Mouse (Mus musculus) limb, embryonic 10.5 days (tissue): Measurements from ENCODE around the gene 0610030E20Rik. TPM values are rescaled to one million over a fixed set of nuclear protein-coding genes. Genes with fewer than 3 reads are reported as not detected.

Experiments
- DNase-seq: peaks from one replicate; pipeline ENCODE4 v3.0.0-alpha.2; 2017; ENCODE audit warnings: low spot score
- H3K27ac ChIP-seq: fragments of 300-500 bp; sonication (generic); 2 replicates; pipeline ENCODE4 v1.5.1; 2016; ENCODE audit warnings: mild to moderate bottlenecking
- H3K27me3 ChIP-seq: fragments of 300-500 bp; sonication (generic); 2 replicates; pipeline ENCODE4 v1.6.1; 2016; ENCODE audit warnings: low read depth, mild to moderate bottlenecking; ENCODE audit not compliant: poor library complexity, severe bottlenecking
- H3K36me3 ChIP-seq: fragments of 300-500 bp; sonication (generic); 2 replicates; pipeline ENCODE4 v1.6.1; 2016; ENCODE audit warnings: mild to moderate bottlenecking, moderate library complexity
- H3K4me1 ChIP-seq: fragments of 300-500 bp; sonication (generic); 2 replicates; pipeline ENCODE4 v1.6.1; 2016
- H3K4me3 ChIP-seq: fragments of 300-500 bp; sonication (generic); 2 replicates; pipeline ENCODE4 v1.5.1; 2016; ENCODE audit warnings: mild to moderate bottlenecking, moderate library complexity
- H3K9me3 ChIP-seq: fragments of 300-500 bp; sonication (generic); replicated peaks from 2 replicates; pipeline ENCODE4 v1.6.1; 2016; ENCODE audit warnings: mild to moderate bottlenecking
- WGBS: fragments of 180-500 bp; shearing (Covaris S2); methylation state at CpG from one replicate; pipeline ENCODE4 v1.1.7; 2016; 5-methylcytosine and 5-hydroxymethylcytosine counted together
- polyA plus RNA-seq: library from polyadenylated mRNA; unstranded; fragments of >200 nt; fragmentation: Nextera tagmentation; extraction: Ambion mirVana; gene quantifications from 2 replicates; pipeline ENCODE4 v1.2.1, GENCODE M21; 2016

Gene 0610030E20Rik
- polyA plus RNA-seq, 1 experiment from 2014 or later = 24.3 TPM

DNA sequence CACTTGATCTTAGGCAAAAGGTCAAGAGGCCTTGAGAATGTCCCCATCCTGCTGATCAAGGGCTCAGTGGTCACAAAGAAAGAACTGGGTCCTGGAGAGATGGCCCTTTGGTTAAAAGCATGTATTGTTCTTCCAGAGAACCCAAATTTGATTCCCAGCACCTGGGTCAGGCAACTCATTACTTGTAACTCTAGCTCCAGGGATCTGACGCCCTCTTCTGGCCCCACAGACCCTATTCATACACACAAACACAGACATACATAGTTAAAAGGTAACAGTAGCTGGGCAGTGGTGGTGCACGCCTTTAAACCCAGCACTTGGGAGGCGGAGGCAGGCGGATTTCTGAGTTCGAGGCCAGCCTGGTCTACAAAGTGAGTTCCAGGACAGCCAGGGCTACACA, 45.2 kb downstream of the 0610030E20Rik start:
- H3K27ac ChIP-seq = no peak overlapping the region
- H3K9me3 ChIP-seq = no peaks in the 10 kb centered on the region
- peaks cover 5% of the 10 kb centered on the region for H3K36me3 ChIP-seq
- H3K27me3 ChIP-seq = no peaks in the 10 kb centered on the region
- peaks cover 51% of the 10 kb centered on the region for H3K4me1 ChIP-seq
- 92% methylated on average over 5 of the region's 5 CpGs for WGBS
- H3K4me3 ChIP-seq = no peak overlapping the region
- DNase-seq = no peak

DNA sequence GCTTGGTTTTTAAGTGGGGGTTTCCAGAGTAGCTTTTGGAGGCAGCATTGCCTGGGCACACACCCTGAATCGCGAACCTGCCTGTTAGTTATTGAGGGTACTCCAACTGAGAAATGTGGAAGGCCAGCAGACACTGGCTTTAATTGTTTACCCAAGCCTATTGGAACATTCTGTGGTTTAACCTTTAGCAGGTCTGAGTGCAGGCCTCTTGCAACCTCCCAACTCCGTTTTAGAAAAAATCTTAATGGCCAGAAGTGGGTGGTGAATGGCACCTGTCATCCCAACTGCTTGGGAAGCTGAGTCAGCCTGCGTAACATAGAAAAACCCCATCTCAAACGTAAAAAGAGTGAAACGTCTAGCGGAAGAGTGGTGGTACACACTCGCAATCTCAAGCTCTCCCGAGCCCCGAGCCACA, 49.7 kb downstream of the 0610030E20Rik start:
- no peaks in the 10 kb centered on the region for H3K27me3 ChIP-seq
- no peak overlapping the region for H3K27ac ChIP-seq
- H3K36me3 ChIP-seq = no peaks in the 10 kb centered on the region
- H3K4me3 ChIP-seq = no peak overlapping the region
- WGBS = 86% methylated on average over 10 of the region's 10 CpGs
- DNase-seq = no peak
- H3K4me1 ChIP-seq = 0 out of 2 replicates have a peak, but pooled peaks cover 10% of the 10 kb centered on the region
- no peaks in the 10 kb centered on the region for H3K9me3 ChIP-seq

DNA sequence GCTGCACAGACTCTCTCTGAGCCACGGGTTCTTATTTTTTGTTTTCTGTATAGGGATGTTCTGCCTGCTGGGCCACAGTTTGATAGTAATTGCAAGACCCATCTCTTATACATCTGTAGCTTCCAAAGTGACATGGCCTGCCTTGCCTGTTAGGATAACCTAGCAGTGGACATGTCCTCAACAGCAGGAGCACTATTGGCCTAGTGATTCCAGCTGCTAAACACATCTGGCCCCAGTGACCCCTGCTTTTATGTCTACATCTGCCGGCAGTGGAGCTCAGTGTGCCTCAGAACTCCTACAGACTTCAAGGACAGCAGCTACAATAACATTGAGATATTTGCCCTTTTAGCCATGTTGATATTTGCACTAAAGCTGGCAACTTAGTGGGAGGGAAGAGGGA, 52.9 kb downstream of the 0610030E20Rik start:
- WGBS = 66% methylated on average over 2 of the region's 2 CpGs
- DNase-seq = no peak
- Histone ChIP-seq H3K4me3 (no peak overlapping the region), H3K27ac (no peak overlapping the region), H3K27me3 (no peaks in the 10 kb centered on the region), H3K9me3 (no peaks in the 10 kb centered on the region), H3K36me3 (no peaks in the 10 kb centered on the region), H3K4me1 (no peaks in the 10 kb centered on the region)

DNA sequence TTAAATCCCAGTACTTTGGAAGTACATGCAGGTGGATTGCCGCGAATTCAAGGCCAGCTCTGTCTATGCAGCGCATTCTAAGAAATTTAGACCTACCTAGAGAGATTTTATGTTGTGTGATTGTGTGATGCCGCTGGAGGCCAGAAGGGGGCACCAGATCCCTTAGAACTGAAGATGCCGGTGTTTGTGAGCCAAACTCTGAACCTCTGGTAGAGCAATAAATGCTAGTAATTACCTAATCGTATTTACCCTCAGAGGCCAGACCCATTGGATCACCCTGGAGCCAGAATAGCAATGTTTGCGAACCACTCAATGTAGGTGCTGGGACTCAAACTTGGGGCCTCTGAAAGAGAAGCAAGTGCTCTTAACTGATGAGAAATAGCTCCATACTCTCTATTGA, 54.8 kb downstream of the 0610030E20Rik start:
- Histone ChIP-seq H3K9me3 (no peaks in the 10 kb centered on the region), H3K27me3 (no peaks in the 10 kb centered on the region), H3K36me3 (no peaks in the 10 kb centered on the region), H3K4me3 (no peak overlapping the region), H3K27ac (no peak overlapping the region), H3K4me1 (no peaks in the 10 kb centered on the region)
- DNase-seq = peak; percentile 78
- 18% methylated on average over 7 of the region's 7 CpGs for WGBS

Other genes starting within 250 kb of the 0610030E20Rik start
- gene St3gal5, start 249.7 kb upstream of the 0610030E20Rik start, polyA plus RNA-seq = 26.7 and 26.8 TPM in 2 replicates
- 24.9 and 28.0 TPM in 2 replicates for gene Atoh8, start 111.7 kb upstream of the 0610030E20Rik start, polyA plus RNA-seq
- gene Sftpb, start 42.7 kb upstream of the 0610030E20Rik start, polyA plus RNA-seq = not detected in 2 replicates
- 78.1 and 88.8 TPM in 2 replicates for gene Usp39, start 2.1 kb upstream of the 0610030E20Rik start, polyA plus RNA-seq
- 9.9 and 10.3 TPM in 2 replicates for gene Tmem150a, start 8.1 kb downstream of the 0610030E20Rik start, polyA plus RNA-seq
- gene Rnf181, start 19.6 kb downstream of the 0610030E20Rik start, polyA plus RNA-seq = 109 TPM in 2 replicates
- gene Vamp5, start 33.2 kb downstream of the 0610030E20Rik start, polyA plus RNA-seq = 19.1 and 19.7 TPM in 2 replicates
- gene Vamp8, start 43.4 kb downstream of the 0610030E20Rik start, polyA plus RNA-seq = 67.5 and 81.7 TPM in 2 replicates
- 20.2 and 25.9 TPM in 2 replicates for gene Ggcx, start 67.0 kb downstream of the 0610030E20Rik start, polyA plus RNA-seq
- 481 and 493 TPM in 2 replicates for gene Mat2a, start 92.2 kb downstream of the 0610030E20Rik start, polyA plus RNA-seq
- 0.15 TPM in 1 of 2 replicates, not detected in the other for gene Sh2d6, start 174.4 kb downstream of the 0610030E20Rik start, polyA plus RNA-seq
- gene Capg, start 197.1 kb downstream of the 0610030E20Rik start, polyA plus RNA-seq = 20.8 and 23.3 TPM in 2 replicates